Mouse (Mus musculus) intestine, embryonic 14.5 days (tissue): ENCODE data around the gene Galnt5. TPM values are rescaled to one million over a fixed set of nuclear protein-coding genes. Genes with fewer than 3 reads are reported as not detected.
A peak's percentile ranks its signal among the peaks of the same experiment; 100 is the strongest.

Experiments
- ATAC-seq: fragments of 200-750 bp; cut with Nextera tagmentation; replicated peaks from 2 replicates; pipeline ENCODE4 v1.8.0; 2017; ENCODE audit warnings: low read depth, moderate number of reproducible peaks, moderate TSS enrichment, moderate library complexity; ENCODE audit not compliant: low FRiP score, low TSS enrichment
- DNase-seq: peaks from one replicate; pipeline ENCODE4 v3.0.0-alpha.2; 2018; ENCODE audit warnings: low spot score
- H3K27ac ChIP-seq: fragments of 300-500 bp; sonication (generic); 2 replicates; pipeline ENCODE4 v1.5.1; 2014; ENCODE audit warnings: low read depth, mild to moderate bottlenecking, control low read depth
- H3K27me3 ChIP-seq: fragments of 300-500 bp; sonication (generic); replicated peaks from 2 replicates; pipeline ENCODE4 v1.6.1; 2014; ENCODE audit warnings: low read length, control low read depth; ENCODE audit not compliant: control insufficient read depth, insufficient read depth
- H3K36me3 ChIP-seq: fragments of 300-500 bp; sonication (generic); 2 replicates; pipeline ENCODE4 v1.6.1; 2014; ENCODE audit warnings: low read length, control low read depth; ENCODE audit not compliant: control insufficient read depth, insufficient read depth
- H3K4me1 ChIP-seq: fragments of 300-500 bp; sonication (generic); replicated peaks from 2 replicates; pipeline ENCODE4 v1.6.1; 2014; ENCODE audit warnings: low read length, control low read depth, mixed read lengths; ENCODE audit not compliant: control insufficient read depth, insufficient read depth
- H3K4me2 ChIP-seq: fragments of 300-500 bp; sonication (generic); 2 replicates; pipeline ENCODE4 v1.6.1; 2014; ENCODE audit warnings: low read length
- H3K4me3 ChIP-seq: fragments of 300-500 bp; sonication (generic); 2 replicates; pipeline ENCODE4 v1.5.1; 2014; ENCODE audit warnings: low read depth, low read length, control low read depth, mixed read lengths
- H3K9ac ChIP-seq: fragments of 300-500 bp; sonication (generic); 2 replicates; pipeline ENCODE4 v1.6.1; 2014; ENCODE audit warnings: mild to moderate bottlenecking, low read length
- H3K9me3 ChIP-seq: fragments of 300-500 bp; sonication (generic); 2 replicates; pipeline ENCODE4 v1.6.1; 2016; ENCODE audit warnings: low read length, control low read depth; ENCODE audit not compliant: control insufficient read depth
- WGBS: fragments of 180-500 bp; shearing (Covaris S2); extraction: QIAGEN DNeasy Blood & Tissue Kit; methylation state at CpG from one replicate; pipeline ENCODE4 v1.1.7; 2014; 5-methylcytosine and 5-hydroxymethylcytosine counted together
- polyA plus RNA-seq: library from polyadenylated mRNA; unstranded; fragments of >200 nt; fragmentation: Nextera tagmentation; extraction: Ambion mirVana; gene quantifications from 2 replicates; pipeline ENCODE4 v1.2.1, GENCODE M21; 2014

Galnt5 gene
- polyA plus RNA-seq, 1 experiment from 2014 or later = 3.0 TPM

- Histone ChIP-seq H3K4me1 (no peaks in the 10 kb centered on the region), H3K27ac (no peak overlapping the region), H3K4me2 (no peak overlapping the region), H3K9ac (no peak overlapping the region), H3K9me3 (no peaks in the 10 kb centered on the region), H3K36me3 (no peaks in the 10 kb centered on the region), H3K27me3 (no peaks in the 10 kb centered on the region), H3K4me3 (no peak overlapping the region)
- no peak for DNase-seq
- ATAC-seq = no peak
- 32% methylated on average over 7 of the region's 7 CpGs for WGBS
Observed at GRCm38 (mm10) chr2:58029404-58029803, 31.7 kb downstream of the Galnt5 start.

DNA sequence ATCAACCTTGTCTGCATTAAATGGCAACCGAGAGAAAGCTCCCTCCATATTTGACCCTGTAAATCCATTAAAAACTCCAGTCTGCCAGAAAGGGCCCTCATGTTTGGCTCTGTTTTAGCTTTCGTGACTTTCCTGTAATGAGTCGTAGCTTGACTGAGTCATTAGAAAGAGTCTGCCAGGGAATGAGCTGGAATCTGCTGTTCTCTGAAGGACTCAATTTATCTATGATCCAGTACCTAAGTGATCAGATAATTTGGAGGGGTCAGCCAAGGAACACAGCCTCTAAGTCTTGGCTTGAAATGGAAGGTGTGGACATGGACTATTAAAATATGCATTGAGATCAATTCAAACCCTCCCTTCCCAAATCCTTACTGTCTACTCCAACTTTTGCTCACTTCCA lies 33.7 kb downstream of the Galnt5 start:
- ATAC-seq (no peak), DNase-seq (no peak)
- Histone ChIP-seq H3K27ac (no peak overlapping the region), H3K36me3 (no peaks in the 10 kb centered on the region), H3K27me3 (no peaks in the 10 kb centered on the region), H3K4me2 (no peak overlapping the region), H3K9me3 (no peaks in the 10 kb centered on the region), H3K4me3 (no peak overlapping the region), H3K4me1 (no peaks in the 10 kb centered on the region), H3K9ac (no peak overlapping the region)
- 80% methylated on average over 3 of the region's 3 CpGs for WGBS

- no peak overlapping the region for H3K4me3 ChIP-seq
- no peaks in the 10 kb centered on the region for H3K4me1 ChIP-seq
- no peaks in the 10 kb centered on the region for H3K9me3 ChIP-seq
- DNase-seq (no peak), ATAC-seq (no peak)
- H3K36me3 ChIP-seq = no peaks in the 10 kb centered on the region
- WGBS = 78% methylated on average over 4 of the region's 4 CpGs
- no peaks in the 10 kb centered on the region for H3K27me3 ChIP-seq
- no peak overlapping the region for H3K9ac ChIP-seq
- no peak overlapping the region for H3K27ac ChIP-seq
- no peak overlapping the region for H3K4me2 ChIP-seq
Observed at GRCm38 (mm10) chr2:58035635-58036034, 38.0 kb downstream of the Galnt5 start.

GRCm38 (mm10) chr2:58036926-58037325 lies 39.2 kb downstream of the Galnt5 start:
- no peak overlapping the region for H3K4me3 ChIP-seq
- DNase-seq (no peak), ATAC-seq (no peak)
- no peaks in the 10 kb centered on the region for H3K27me3 ChIP-seq
- H3K4me2 ChIP-seq = no peak overlapping the region
- H3K36me3 ChIP-seq = no peaks in the 10 kb centered on the region
- H3K4me1 ChIP-seq = no peaks in the 10 kb centered on the region
- H3K9me3 ChIP-seq = no peaks in the 10 kb centered on the region
- H3K27ac ChIP-seq = no peak overlapping the region
- WGBS = 85% methylated on average over 2 of the region's 2 CpGs
- no peak overlapping the region for H3K9ac ChIP-seq

GRCm38 (mm10) chr2:58041867-58042266 lies 44.2 kb downstream of the Galnt5 start:
- Histone ChIP-seq H3K4me1 (no peaks in the 10 kb centered on the region), H3K4me3 (no peak overlapping the region), H3K9me3 (no peaks in the 10 kb centered on the region), H3K27ac (no peak overlapping the region), H3K4me2 (no peak overlapping the region), H3K27me3 (no peaks in the 10 kb centered on the region), H3K36me3 (no peaks in the 10 kb centered on the region), H3K9ac (no peak overlapping the region)
- ATAC-seq (no peak), DNase-seq (no peak)
- WGBS = 66% methylated on average over 7 of the region's 7 CpGs

GRCm38 (mm10) chr2:58052821-58053581 lies 55.3 kb downstream of the Galnt5 start, which contains the start of gene Ermn:
Gene Ermn (minus strand): TSS chr2:58052864.
- H3K9ac ChIP-seq = no peak within 1 kb of the TSS
- WGBS = 44% methylated on average over 7 of the region's 7 CpGs
- H3K4me2 ChIP-seq = no peak within 1 kb of the TSS
- H3K4me1 ChIP-seq = no peaks in the 10 kb centered on the region
- DNase-seq (no peak), ATAC-seq (no peak)
- no peak within 1 kb of the TSS for H3K4me3 ChIP-seq
- no peaks in the 10 kb centered on the region for H3K9me3 ChIP-seq
- no peaks in the 10 kb centered on the region for H3K36me3 ChIP-seq
- H3K27ac ChIP-seq = no peak within 1 kb of the TSS
- H3K27me3 ChIP-seq = no peaks in the 10 kb centered on the region

- Histone ChIP-seq H3K9ac (no peak overlapping the region), H3K27me3 (no peaks in the 10 kb centered on the region), H3K4me1 (no peaks in the 10 kb centered on the region), H3K27ac (no peak overlapping the region), H3K4me3 (no peak overlapping the region), H3K4me2 (no peak overlapping the region), H3K36me3 (no peaks in the 10 kb centered on the region), H3K9me3 (no peaks in the 10 kb centered on the region)
- DNase-seq (peak; percentile 61), ATAC-seq (peak; percentile 62; the same call in 1 of the 2 replicates)
Observed at GRCm38 (mm10) chr2:58055383-58055782, 57.7 kb downstream of the Galnt5 start.

- Histone ChIP-seq H3K36me3 (no peaks in the 10 kb centered on the region), H3K4me2 (no peak overlapping the region), H3K27me3 (no peaks in the 10 kb centered on the region), H3K9ac (no peak overlapping the region), H3K4me3 (no peak overlapping the region), H3K9me3 (no peaks in the 10 kb centered on the region), H3K27ac (no peak overlapping the region), H3K4me1 (no peaks in the 10 kb centered on the region)
- ATAC-seq (no peak), DNase-seq (no peak)
- 57% methylated on average over 1 of the region's 1 CpGs for WGBS
Observed at GRCm38 (mm10) chr2:58079849-58080248, 82.2 kb downstream of the Galnt5 start.

GRCm38 (mm10) chr2:58086420-58086819 lies 88.7 kb downstream of the Galnt5 start:
- no peak overlapping the region for H3K27ac ChIP-seq
- H3K4me3 ChIP-seq = no peak overlapping the region
- ATAC-seq (no peak), DNase-seq (no peak)
- no peaks in the 10 kb centered on the region for H3K4me1 ChIP-seq
- WGBS = 87% methylated on average over 1 of the region's 1 CpGs
- H3K9me3 ChIP-seq = no peaks in the 10 kb centered on the region
- H3K36me3 ChIP-seq = no peaks in the 10 kb centered on the region
- H3K9ac ChIP-seq = no peak overlapping the region
- no peak overlapping the region for H3K4me2 ChIP-seq
- no peaks in the 10 kb centered on the region for H3K27me3 ChIP-seq
